Mouse (Mus musculus) hindbrain, embryonic 11.5 days (tissue): ENCODE data around the gene Sept5. TPM values are rescaled to one million over a fixed set of nuclear protein-coding genes. Genes with fewer than 3 reads are reported as not detected.

Source experiments
- ATAC-seq: fragments of 200-750 bp; cut with Nextera tagmentation; 2 replicates; pipeline ENCODE4 v1.8.0; 2017; ENCODE audit warnings: mild to moderate bottlenecking, moderate TSS enrichment, moderate library complexity; ENCODE audit not compliant: low FRiP score
- DNase-seq: peaks from one replicate; pipeline ENCODE4 v3.0.0-alpha.2; 2015; ENCODE audit warnings: low spot score
- H3K27ac ChIP-seq: fragments of 300-500 bp; sonication (generic); 2 replicates; pipeline ENCODE4 v1.5.1; 2014; ENCODE audit warnings: mild to moderate bottlenecking, low read depth, low read length
- H3K27me3 ChIP-seq: fragments of 300-500 bp; sonication (generic); 2 replicates; pipeline ENCODE4 v1.6.1; 2014; ENCODE audit warnings: mild to moderate bottlenecking, low read length, moderate library complexity, mixed read lengths; ENCODE audit not compliant: control insufficient read depth, insufficient read depth
- H3K36me3 ChIP-seq: fragments of 300-500 bp; sonication (generic); 2 replicates; pipeline ENCODE4 v1.6.1; 2014; ENCODE audit warnings: mild to moderate bottlenecking, low read length, moderate library complexity, mixed read lengths; ENCODE audit not compliant: control insufficient read depth, insufficient read depth
- H3K4me1 ChIP-seq: fragments of 300-500 bp; sonication (generic); replicated peaks from 2 replicates; pipeline ENCODE4 v1.6.1; 2014; ENCODE audit warnings: low read length, mixed read lengths; ENCODE audit not compliant: control insufficient read depth, insufficient read depth
- H3K4me2 ChIP-seq: fragments of 300-500 bp; sonication (generic); replicated peaks from 2 replicates; pipeline ENCODE4 v1.6.1; 2014; ENCODE audit warnings: mild to moderate bottlenecking, low read depth, low read length
- H3K4me3 ChIP-seq: fragments of 300-500 bp; sonication (generic); 2 replicates; pipeline ENCODE4 v1.5.1; 2014; ENCODE audit warnings: low read depth, low read length
- H3K9ac ChIP-seq: fragments of 300-500 bp; sonication (generic); 2 replicates; pipeline ENCODE4 v1.6.1; 2014; ENCODE audit warnings: low read depth, low read length
- H3K9me3 ChIP-seq: fragments of 300-500 bp; sonication (generic); 2 replicates; pipeline ENCODE4 v1.6.1; 2016; ENCODE audit warnings: low read length; ENCODE audit not compliant: control insufficient read depth
- WGBS: fragments of 180-500 bp; shearing (Covaris S2); extraction: QIAGEN DNeasy Blood & Tissue Kit; methylation state at CpG from one replicate; pipeline ENCODE4 v1.1.7; 2014; 5-methylcytosine and 5-hydroxymethylcytosine counted together
- polyA plus RNA-seq: library from polyadenylated mRNA; unstranded; fragments of >200 nt; fragmentation: Nextera tagmentation; extraction: Ambion mirVana; gene quantifications from 2 replicates; pipeline ENCODE4 v1.2.1, GENCODE M21; 2014

The Sept5 gene
- polyA plus RNA-seq, 1 experiment from 2014 or later: 63.4 TPM

DNA sequence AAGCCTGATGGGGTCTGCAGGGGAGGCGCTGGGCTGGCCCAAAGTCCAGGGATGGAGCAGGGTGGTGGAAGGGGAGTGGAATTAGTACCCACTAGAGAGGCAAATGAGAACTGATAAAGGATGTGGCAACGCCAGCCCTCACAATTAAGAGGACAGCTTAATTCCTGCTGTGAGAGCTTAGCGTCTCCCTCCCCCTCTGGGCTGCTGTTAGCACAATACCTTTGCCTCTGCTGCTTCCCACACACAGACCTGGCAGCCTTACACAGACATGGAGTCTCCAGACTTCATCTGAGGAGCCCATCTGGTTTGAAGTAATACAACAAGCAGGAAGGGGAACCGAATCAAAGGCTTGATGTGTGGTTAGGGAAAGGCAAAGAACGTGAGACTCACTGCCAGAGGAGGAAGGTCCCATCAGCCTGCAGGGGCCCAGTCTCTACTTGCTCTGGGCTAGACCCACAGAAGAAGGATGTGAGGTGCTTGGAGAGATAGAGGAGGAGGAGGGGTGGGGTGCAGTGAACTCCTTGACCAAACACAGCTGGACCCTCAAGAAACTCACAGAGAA is 52.1 kb downstream of the Sept5 start:
- Histone ChIP-seq H3K27ac (no peak overlapping the region), H3K9ac (no peak overlapping the region), H3K36me3 (no peaks in the 10 kb centered on the region), H3K4me1 (peaks cover 2% of the 10 kb centered on the region; the same call in 1 of the 2 replicates), H3K4me2 (no peak overlapping the region), H3K4me3 (no peak overlapping the region), H3K9me3 (no peaks in the 10 kb centered on the region), H3K27me3 (peaks cover 42% of the 10 kb centered on the region)
- DNase-seq: no peak
- 15% methylated on average over 5 of the region's 5 CpGs for WGBS
- ATAC-seq: no peak

DNA sequence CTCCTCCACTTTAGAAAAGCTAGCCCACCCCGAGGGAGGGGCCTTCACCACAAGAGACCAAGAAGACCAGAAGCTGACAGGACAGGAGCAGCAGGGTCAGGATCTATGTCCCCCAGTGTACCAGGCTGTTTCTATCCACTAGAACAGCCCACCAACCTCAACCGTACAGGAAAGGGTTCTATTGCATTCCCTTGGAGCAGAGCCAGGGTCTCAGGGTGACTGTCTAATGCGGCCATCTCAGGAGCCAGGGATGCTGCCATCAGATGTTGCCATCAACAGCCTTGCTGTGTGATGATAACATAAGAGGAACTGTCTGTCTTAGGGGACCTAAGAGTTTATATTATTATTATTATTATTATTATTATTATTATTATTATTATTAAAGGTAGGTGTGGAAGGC is 52.7 kb downstream of the Sept5 start:
- Histone ChIP-seq H3K4me3 (no peak overlapping the region), H3K27me3 (peaks cover 36% of the 10 kb centered on the region), H3K27ac (no peak overlapping the region), H3K4me1 (no peaks in the 10 kb centered on the region; the same call in 1 of the 2 replicates), H3K9me3 (no peaks in the 10 kb centered on the region), H3K4me2 (no peak overlapping the region), H3K9ac (no peak overlapping the region), H3K36me3 (no peaks in the 10 kb centered on the region)
- DNase-seq (no peak), ATAC-seq (no peak)
- WGBS: 37% methylated on average over 3 of the region's 3 CpGs

DNA sequence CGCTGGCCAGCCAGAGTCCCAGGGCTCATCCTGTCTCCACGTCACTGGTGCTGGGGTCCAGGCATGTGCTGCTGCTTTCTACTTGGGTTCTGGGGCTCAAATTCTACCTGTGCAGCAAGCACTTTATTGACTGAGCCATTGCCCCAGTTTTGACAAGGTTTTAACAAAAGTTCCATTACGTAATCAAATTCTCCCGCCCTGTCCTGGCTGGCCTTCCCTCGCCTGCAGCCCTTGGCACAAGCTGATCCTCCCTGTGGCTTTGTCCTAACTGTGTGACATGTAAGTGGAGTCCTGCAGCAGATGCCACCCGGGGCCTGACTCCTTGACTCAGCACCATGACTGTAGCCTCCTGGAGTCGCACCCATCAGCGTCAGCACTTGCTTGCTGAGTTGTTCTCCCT is 55.6 kb downstream of the Sept5 start:
- ATAC-seq (no peak), DNase-seq (no peak)
- no peak overlapping the region for H3K4me2 ChIP-seq
- peaks cover 8% of the 10 kb centered on the region; the same call in 1 of the 2 replicates for H3K27me3 ChIP-seq
- H3K9me3 ChIP-seq: no peaks in the 10 kb centered on the region
- no peak overlapping the region for H3K27ac ChIP-seq
- H3K4me1 ChIP-seq: no peaks in the 10 kb centered on the region
- WGBS: 78% methylated on average over 8 of the region's 8 CpGs
- no peak overlapping the region for H3K4me3 ChIP-seq
- H3K36me3 ChIP-seq: no peaks in the 10 kb centered on the region
- H3K9ac ChIP-seq: no peak overlapping the region

Other genes starting within 250 kb of the Sept5 start
- gene Txnrd2, start 203.6 kb downstream of the Sept5 start, polyA plus RNA-seq: 22.2 and 23.8 TPM in 2 replicates
- gene Comt, start 203.1 kb downstream of the Sept5 start, polyA plus RNA-seq: 49.6 and 53.9 TPM in 2 replicates
- 13.0 and 14.9 TPM in 2 replicates for gene Gnb1l, start 131.2 kb downstream of the Sept5 start, polyA plus RNA-seq
- 1.8 and 3.0 TPM in 2 replicates for gene Rtl10, start 131.1 kb downstream of the Sept5 start, polyA plus RNA-seq
- 6.4 and 7.4 TPM in 2 replicates for gene Tbx1, start 39.3 kb downstream of the Sept5 start, polyA plus RNA-seq
- gene Gp1bb, start 7.6 kb downstream of the Sept5 start, polyA plus RNA-seq: 8.9 and 9.5 TPM in 2 replicates
- gene Gm49601, start 3.5 kb downstream of the Sept5 start, polyA plus RNA-seq: 3.9 and 6.0 TPM in 2 replicates
- 25.2 and 31.3 TPM in 2 replicates for gene Cldn5, start 146.9 kb upstream of the Sept5 start, polyA plus RNA-seq
- 89.0 and 96.1 TPM in 2 replicates for gene Ufd1, start 181.8 kb upstream of the Sept5 start, polyA plus RNA-seq
- gene Cdc45, start 182.0 kb upstream of the Sept5 start, polyA plus RNA-seq: 50.8 and 54.8 TPM in 2 replicates
- gene 2510002D24Rik, start 206.6 kb upstream of the Sept5 start, polyA plus RNA-seq: 19.8 and 25.6 TPM in 2 replicates
- not detected in 2 replicates for gene Gm28539, start 206.6 kb upstream of the Sept5 start, polyA plus RNA-seq
- 90.9 and 101 TPM in 2 replicates for gene Mrpl40, start 246.9 kb upstream of the Sept5 start, polyA plus RNA-seq
- 16.4 and 17.6 TPM in 2 replicates for gene Hira, start 247.1 kb upstream of the Sept5 start, polyA plus RNA-seq